Mouse (Mus musculus) erythroblast, embryonic 14.5 days (primary cell): ENCODE results near the gene Slc29a3.

Experiments used
- GATA1 ChIP-seq: IDR thresholded peaks from 2 replicates; pipeline ENCODE4 v1.6.1; 2012; ENCODE audit warnings: low read length, inconsistent platforms, mixed read lengths
- TAL1 ChIP-seq: IDR thresholded peaks from 3 replicates; pipeline ENCODE4 v1.6.1; 2012; ENCODE audit warnings: low read length, inconsistent platforms, mixed read lengths

- TF ChIP-seq GATA1: no peak
- TF ChIP-seq TAL1: no peak
Observed at GRCm38 (mm10) chr10:60718491-60718890, 34.1 kb downstream of the Slc29a3 start.
